Mouse (Mus musculus) heart, embryonic 16.5 days (tissue): Measurements from ENCODE around the gene Trim15. TPM values are rescaled to one million over a fixed set of nuclear protein-coding genes. Genes with fewer than 3 reads are reported as not detected.
"Not testable (repeated sequence)": the region's sequence is repeated elsewhere in the genome, so short reads cannot be mapped to it uniquely, and the experiment has no call there.

Experiments
- ATAC-seq: fragments of 200-750 bp; cut with Nextera tagmentation; replicated peaks from 2 replicates; pipeline ENCODE4 v1.8.0; 2017; ENCODE audit warnings: moderate number of reproducible peaks; ENCODE audit not compliant: insufficient read depth, low FRiP score; ENCODE audit errors: extremely low read depth
- H3K27ac ChIP-seq: fragments of 300-500 bp; sonication (generic); 2 replicates; pipeline ENCODE4 v1.5.1; 2014; ENCODE audit warnings: mild to moderate bottlenecking, low read length, control low read depth, moderate library complexity
- H3K27me3 ChIP-seq: fragments of 300-500 bp; sonication (generic); 2 replicates; pipeline ENCODE4 v1.6.1; 2014; ENCODE audit warnings: low read length, mixed read lengths; ENCODE audit not compliant: control insufficient read depth, insufficient read depth
- H3K36me3 ChIP-seq: fragments of 300-500 bp; sonication (generic); 2 replicates; pipeline ENCODE4 v1.6.1; 2014; ENCODE audit not compliant: control insufficient read depth, insufficient read depth
- H3K4me1 ChIP-seq: fragments of 300-500 bp; sonication (generic); 2 replicates; pipeline ENCODE4 v1.6.1; 2014; ENCODE audit warnings: low read length, mixed read lengths; ENCODE audit not compliant: control insufficient read depth, insufficient read depth
- H3K4me2 ChIP-seq: fragments of 300-500 bp; sonication (generic); 2 replicates; pipeline ENCODE4 v1.6.1; 2014; ENCODE audit warnings: low read depth, mild to moderate bottlenecking, control low read depth, low read length
- H3K4me3 ChIP-seq: fragments of 300-500 bp; sonication (generic); 2 replicates; pipeline ENCODE4 v1.5.1; 2014; ENCODE audit warnings: mild to moderate bottlenecking, control low read depth, low read length
- H3K9ac ChIP-seq: fragments of 300-500 bp; sonication (generic); 2 replicates; pipeline ENCODE4 v1.6.1; 2014; ENCODE audit warnings: low read length, control low read depth
- H3K9me3 ChIP-seq: fragments of 300-500 bp; sonication (generic); replicated peaks from 2 replicates; pipeline ENCODE4 v1.6.1; 2016; ENCODE audit warnings: low read length; ENCODE audit not compliant: control insufficient read depth
- WGBS: fragments of 180-500 bp; shearing (Covaris S2); extraction: QIAGEN DNeasy Blood & Tissue Kit; methylation state at CpG from one replicate; pipeline ENCODE4 v1.1.7; 2014; 5-methylcytosine and 5-hydroxymethylcytosine counted together
- polyA plus RNA-seq: library from polyadenylated mRNA; unstranded; fragments of >200 nt; fragmentation: Nextera tagmentation; extraction: Ambion mirVana; gene quantifications from 2 replicates; pipeline ENCODE4 v1.2.1, GENCODE M21; 2015

Gene Trim15
- polyA plus RNA-seq, 1 experiment from 2014 or later, result 0.13 TPM

DNA sequence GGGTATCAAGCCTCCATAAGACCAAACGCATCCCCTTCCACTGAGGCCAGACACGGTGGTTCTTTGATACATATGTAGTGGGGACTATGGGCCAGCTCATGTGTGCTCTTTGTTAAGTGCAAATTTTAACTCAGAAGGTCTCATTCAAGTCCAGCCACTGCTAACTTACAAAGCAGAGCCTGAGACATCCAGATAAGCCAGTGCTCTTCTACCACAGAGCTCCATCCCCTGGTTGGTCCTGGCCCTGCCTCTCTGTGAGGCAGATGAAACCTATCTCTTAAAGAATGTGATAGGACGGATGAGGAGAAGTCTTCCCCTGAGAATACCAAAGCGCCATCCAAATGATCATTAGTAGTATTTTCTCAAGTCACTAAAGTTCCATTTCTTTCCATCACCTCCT is 32.4 kb upstream of the Trim15 start:
- H3K4me1 ChIP-seq, result no peaks in the 10 kb centered on the region
- H3K9me3 ChIP-seq, result no peaks in the 10 kb centered on the region
- H3K27ac ChIP-seq, result no peak overlapping the region
- ATAC-seq, result no peak
- H3K9ac ChIP-seq, result no peak overlapping the region
- H3K4me3 ChIP-seq, result no peak overlapping the region
- no peaks in the 10 kb centered on the region for H3K27me3 ChIP-seq
- H3K4me2 ChIP-seq, result no peak overlapping the region
- 66% methylated on average over 4 of the region's 4 CpGs for WGBS
- H3K36me3 ChIP-seq, result no peaks in the 10 kb centered on the region

DNA sequence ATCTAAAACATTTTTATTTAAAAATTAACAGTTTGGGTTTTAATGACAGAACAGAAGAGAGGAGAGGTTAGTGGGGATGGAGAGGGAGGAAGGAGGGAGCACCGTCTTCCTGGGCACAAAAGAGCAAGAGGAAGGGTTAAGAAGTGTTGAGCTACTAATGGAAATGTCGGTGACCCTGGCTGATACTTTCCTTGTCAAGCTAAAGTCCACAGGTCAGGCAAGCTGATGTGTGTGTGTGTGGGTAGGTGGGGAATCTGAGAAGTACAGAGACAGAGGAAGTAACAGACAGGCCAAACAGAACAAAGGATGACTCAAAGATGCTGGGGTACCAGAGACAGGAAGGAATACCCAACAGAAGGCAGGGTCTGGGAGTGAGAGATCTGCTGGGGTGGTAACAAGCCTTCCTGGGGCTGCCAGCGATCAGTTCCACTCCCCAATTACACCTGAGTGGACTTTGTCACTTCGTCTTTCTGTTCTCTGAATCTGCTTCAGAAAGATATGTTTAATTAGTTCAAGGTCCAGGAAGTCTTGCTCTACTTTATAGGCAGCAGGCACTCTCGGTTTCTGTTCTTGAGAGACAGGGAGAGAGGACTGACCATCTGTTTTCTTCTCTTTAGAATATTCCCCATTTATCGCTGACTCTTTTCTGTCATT is 30.7 kb upstream of the Trim15 start, which contains the start of gene Trim31:
Gene Trim31, plus strand, starts transcription at position 567 of the 654 bp plus-strand sequence.
- Histone ChIP-seq H3K27me3 (no peaks in the 10 kb centered on the region), H3K36me3 (no peaks in the 10 kb centered on the region), H3K9ac (no peak within 1 kb of the TSS), H3K27ac (no peak within 1 kb of the TSS), H3K4me2 (no peak within 1 kb of the TSS), H3K9me3 (no peaks in the 10 kb centered on the region), H3K4me1 (no peaks in the 10 kb centered on the region), H3K4me3 (no peak within 1 kb of the TSS)
- no peak for ATAC-seq
- WGBS, result 57% methylated on average over 6 of the region's 6 CpGs

DNA sequence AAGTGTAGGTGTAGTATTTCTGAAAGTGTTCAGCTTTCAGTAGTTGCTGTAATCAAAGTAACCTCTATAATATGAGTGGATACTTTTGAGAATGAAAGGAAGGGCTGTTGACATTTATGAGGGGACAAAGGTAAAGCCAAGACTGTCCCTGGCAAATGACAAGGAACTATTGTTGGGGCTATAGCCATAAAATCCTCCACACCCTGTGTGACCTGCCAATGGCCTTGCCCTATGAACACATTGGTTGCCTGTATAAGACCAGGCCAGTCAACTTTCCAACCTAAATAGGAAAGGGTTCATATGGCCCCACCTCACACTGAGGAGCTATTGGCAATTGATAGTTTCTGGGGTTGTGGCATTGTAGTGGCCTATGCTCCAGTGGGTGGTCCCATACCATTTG is 30.1 kb upstream of the Trim15 start:
- Histone ChIP-seq H3K9ac (no peak overlapping the region), H3K9me3 (no peaks in the 10 kb centered on the region), H3K36me3 (no peaks in the 10 kb centered on the region), H3K4me1 (no peaks in the 10 kb centered on the region), H3K4me3 (no peak overlapping the region), H3K27me3 (no peaks in the 10 kb centered on the region), H3K4me2 (no peak overlapping the region), H3K27ac (no peak overlapping the region)
- no peak for ATAC-seq

DNA sequence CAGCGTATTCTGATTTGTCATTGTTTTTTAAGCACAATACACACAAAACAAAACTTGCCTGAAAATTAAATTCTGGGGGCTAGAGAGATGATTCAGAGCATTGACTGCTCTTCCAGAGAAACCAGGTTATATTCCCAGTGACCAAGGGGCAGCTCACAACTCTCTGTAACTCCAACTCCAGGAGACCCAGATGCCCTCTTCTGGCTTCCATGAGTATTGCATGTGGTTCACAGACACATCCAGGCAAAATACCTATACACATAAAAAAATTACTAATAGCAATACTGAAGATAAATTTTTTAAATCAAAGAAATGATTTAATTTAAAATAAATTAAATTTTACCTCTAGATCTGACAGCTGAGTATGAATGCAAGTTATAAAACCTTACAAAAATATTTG is 29.6 kb upstream of the Trim15 start:
- H3K27ac ChIP-seq, result no peak overlapping the region
- H3K36me3 ChIP-seq, result no peaks in the 10 kb centered on the region
- no peak for ATAC-seq
- no peaks in the 10 kb centered on the region for H3K9me3 ChIP-seq
- no peak overlapping the region for H3K4me2 ChIP-seq
- no peak overlapping the region for H3K9ac ChIP-seq
- no peaks in the 10 kb centered on the region for H3K27me3 ChIP-seq
- 75% methylated on average over 1 of the region's 1 CpGs for WGBS
- no peak overlapping the region for H3K4me3 ChIP-seq
- no peaks in the 10 kb centered on the region for H3K4me1 ChIP-seq

DNA sequence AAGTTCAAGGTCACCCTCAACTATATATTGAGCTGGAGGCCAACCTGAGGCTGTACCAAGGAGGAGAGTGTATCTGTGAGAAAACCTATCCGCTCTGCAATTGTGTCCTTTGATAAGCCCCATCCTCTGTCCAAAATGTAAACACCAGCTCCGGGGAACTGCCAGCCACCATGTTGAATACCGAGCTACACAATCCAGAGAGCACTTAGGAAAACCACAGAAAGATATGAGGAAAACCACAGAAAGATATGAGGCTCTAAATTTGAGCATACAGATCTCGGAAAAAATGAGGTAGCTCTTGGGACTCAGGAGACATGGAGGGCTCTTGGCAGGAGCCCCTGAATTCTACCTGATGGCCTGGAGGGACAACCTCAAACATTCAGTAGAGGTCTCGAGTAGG is 26.4 kb upstream of the Trim15 start:
- Histone ChIP-seq H3K4me2 (no peak overlapping the region), H3K9me3 (no peaks in the 10 kb centered on the region), H3K36me3 (no peaks in the 10 kb centered on the region), H3K27me3 (peaks cover 3% of the 10 kb centered on the region; the same call in 1 of the 2 replicates), H3K9ac (no peak overlapping the region), H3K4me3 (no peak overlapping the region), H3K27ac (no peak overlapping the region), H3K4me1 (no peaks in the 10 kb centered on the region)
- no peak for ATAC-seq
- WGBS, result 44% methylated on average over 5 of the region's 5 CpGs

DNA sequence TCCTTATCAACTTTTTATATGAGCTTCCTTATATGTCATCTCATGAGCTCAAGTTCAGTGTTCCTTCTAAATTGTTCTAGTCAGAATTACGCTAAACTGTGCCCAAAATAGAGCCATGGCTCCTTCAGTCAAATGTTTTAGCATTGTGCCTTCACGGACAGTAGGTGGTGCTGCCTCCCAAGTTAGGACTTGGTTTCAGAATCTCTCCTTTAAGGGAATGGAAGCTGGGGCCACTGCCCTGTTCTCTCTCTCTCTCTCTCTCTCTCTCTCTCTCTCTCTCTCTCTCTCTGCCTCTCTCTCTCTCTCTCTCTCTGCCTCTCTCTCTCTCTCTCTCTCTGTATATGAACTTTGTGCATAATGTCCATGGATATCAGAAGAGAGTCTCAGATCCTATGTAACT is 25.4 kb upstream of the Trim15 start:
- Histone ChIP-seq H3K4me3 (no peak overlapping the region), H3K9ac (no peak overlapping the region), H3K27ac (no peak overlapping the region), H3K9me3 (no peaks in the 10 kb centered on the region), H3K4me2 (no peak overlapping the region), H3K27me3 (peaks cover 3% of the 10 kb centered on the region; the same call in 1 of the 2 replicates), H3K36me3 (no peaks in the 10 kb centered on the region), H3K4me1 (no peaks in the 10 kb centered on the region)
- 7% methylated on average over 2 of the region's 2 CpGs for WGBS
- ATAC-seq, result no peak

DNA sequence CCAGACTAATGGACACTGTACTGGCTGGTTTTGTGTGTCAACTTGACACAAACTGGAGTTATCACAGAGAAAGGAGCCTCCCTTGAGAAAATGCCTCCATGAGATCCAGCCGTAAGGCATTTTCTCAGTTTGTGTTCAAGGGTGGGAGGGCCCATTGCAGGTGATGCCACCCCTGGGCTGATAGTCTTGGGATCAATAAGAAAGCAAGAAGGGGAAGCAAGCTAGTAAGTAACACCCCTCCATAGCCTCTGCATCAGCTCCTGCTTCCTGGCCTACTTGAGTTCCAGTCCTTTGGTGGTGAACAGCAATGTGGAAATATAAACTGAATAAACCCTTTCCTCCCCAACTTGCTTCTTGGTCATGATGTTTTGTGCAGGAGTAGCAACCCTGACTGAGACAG is 24.5 kb upstream of the Trim15 start:
- H3K4me1 ChIP-seq, result not testable (repeated sequence)
- 85% methylated on average over 1 of the region's 1 CpGs for WGBS

DNA sequence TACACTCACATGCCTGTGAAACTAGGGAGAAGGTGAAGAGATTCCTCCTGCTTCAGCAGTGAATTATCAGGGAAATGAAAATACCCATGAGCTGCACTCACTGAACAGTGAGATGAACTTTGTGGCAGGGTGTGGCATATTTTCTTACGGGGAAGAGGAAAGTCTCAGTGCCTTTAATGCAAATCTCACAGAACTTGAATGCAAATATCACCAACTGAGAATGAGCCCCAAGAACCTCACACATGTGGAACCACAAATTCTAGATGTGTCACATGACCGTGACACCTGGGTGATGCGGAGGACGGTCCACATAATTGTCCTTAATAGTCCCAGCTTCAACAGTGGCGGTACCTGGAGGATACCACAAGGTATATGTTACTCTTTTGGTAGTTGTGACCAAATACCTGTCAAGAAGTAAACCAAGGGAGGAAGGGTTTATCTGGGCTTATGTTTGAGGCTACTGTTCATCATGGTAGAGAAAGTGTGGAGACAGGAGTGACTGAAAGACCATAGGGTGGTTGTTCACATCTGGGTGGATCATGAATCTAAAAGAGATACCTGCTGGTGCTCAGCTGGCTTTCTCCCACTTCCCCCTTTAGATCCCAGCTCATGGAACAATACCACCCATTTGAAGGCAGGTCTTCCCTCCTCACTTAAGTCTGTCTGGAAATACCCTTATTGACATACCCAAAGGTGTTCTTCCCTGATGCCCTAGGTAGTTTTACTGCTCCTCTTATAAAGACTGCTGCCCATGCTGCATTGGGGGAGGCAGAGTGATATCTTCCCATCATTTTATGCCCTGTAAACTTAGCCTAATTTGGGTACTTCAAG is 23.3 kb upstream of the Trim15 start, which contains the start of gene Trim40:
Gene Trim40, minus strand, starts transcription at position 51 of the 831 bp plus-strand sequence.
- Histone ChIP-seq H3K27me3 (peaks cover 3% of the 10 kb centered on the region; the same call in 1 of the 2 replicates), H3K9me3 (no peaks in the 10 kb centered on the region), H3K36me3 (no peaks in the 10 kb centered on the region), H3K4me2 (no peak within 1 kb of the TSS), H3K4me1 (no peaks in the 10 kb centered on the region), H3K4me3 (no peak within 1 kb of the TSS), H3K9ac (no peak within 1 kb of the TSS), H3K27ac (no peak within 1 kb of the TSS)
- ATAC-seq, result no peak
- 79% methylated on average over 5 of the region's 5 CpGs for WGBS

More for the DNA sequence above, 24.5 kb upstream of the Trim15 start:
- not testable (repeated sequence) for H3K9ac ChIP-seq, H3K27ac ChIP-seq, H3K4me3 ChIP-seq, H3K27me3 ChIP-seq, H3K36me3 ChIP-seq, H3K4me2 ChIP-seq, H3K9me3 ChIP-seq, ATAC-seq

DNA sequence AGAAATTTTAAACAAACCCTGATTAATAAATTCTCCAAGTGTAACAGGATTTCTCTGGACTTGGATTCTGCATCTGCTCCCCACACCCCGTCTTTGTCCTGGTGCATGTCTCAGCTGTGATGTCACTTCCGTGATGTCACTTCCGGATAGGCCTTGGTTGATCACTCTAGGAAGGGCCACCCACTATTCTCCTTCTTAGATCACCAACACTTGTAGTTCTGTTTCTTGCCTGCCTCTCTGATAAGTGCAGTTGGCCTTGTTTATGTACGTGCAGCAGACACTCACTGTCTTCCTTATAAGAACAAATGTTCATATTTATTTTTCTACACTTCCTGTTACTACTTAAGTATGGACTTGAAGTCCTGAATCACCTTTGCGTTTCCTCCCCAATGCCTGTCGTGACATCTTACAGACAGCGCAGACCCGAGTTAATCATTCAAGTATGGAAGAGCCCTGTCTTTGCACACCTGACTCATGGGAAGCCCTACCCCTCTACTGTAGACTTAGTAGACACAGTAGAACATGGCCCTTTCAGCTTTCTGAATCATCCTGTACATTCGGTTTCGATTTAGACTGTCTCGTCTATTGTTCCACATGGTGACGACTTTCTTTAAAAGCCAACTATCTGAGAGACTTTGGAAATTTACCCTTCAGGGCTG is 18.3 kb upstream of the Trim15 start:
- H3K9me3 ChIP-seq, result no peaks in the 10 kb centered on the region
- no peak overlapping the region for H3K4me3 ChIP-seq
- peaks cover 3% of the 10 kb centered on the region; the same call in 1 of the 2 replicates for H3K27me3 ChIP-seq
- WGBS, result 86% methylated on average over 12 of the region's 12 CpGs
- no peak overlapping the region for H3K27ac ChIP-seq
- ATAC-seq, result no peak
- no peak overlapping the region for H3K9ac ChIP-seq
- no peak overlapping the region for H3K4me2 ChIP-seq
- H3K4me1 ChIP-seq, result no peaks in the 10 kb centered on the region
- H3K36me3 ChIP-seq, result no peaks in the 10 kb centered on the region
